Mouse (Mus musculus) E14TG2a.4 (cell line): ENCODE data around the gene Spats1.

Source experiments
- CTCF ChIP-seq: conservative IDR thresholded peaks from 2 replicates; pipeline ENCODE4 v1.5.1; 2014; ENCODE audit warnings: low read length
- NANOG ChIP-seq: IDR thresholded peaks from 2 replicates; pipeline ENCODE4 v1.6.1; 2014; ENCODE audit warnings: borderline replicate concordance, low read length, mixed read lengths

DNA sequence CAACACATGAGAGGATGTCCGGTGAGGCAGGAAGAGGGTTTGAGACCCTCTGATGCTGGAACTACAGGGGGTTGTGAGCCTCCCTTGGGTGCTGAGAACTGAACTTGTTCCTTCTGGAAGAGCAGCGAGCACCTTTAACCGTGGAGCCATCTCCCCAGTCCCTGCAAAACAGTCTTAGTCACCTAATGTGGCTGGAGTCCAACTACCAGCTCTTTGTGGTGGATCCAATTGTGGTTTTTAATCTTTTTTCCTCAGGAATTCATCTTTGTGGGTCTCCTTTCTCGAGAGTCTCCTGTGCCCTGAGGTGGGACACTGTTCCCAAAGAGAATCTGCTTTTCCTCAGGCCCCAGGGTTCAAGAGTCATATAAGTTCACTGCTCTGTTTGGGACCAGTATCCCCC lies 29.3 kb downstream of the Spats1 start:
- TF ChIP-seq CTCF (no peak), NANOG (no peak)
